In genomic region chr5:65348168-65348567, GRCm38 (mm10) we compare ENCODE assay signal across 10 mouse cellular contexts. TPM values are rescaled to one million over a fixed set of nuclear protein-coding genes. Genes with fewer than 3 reads are reported as not detected.
DNase-seq lines count a peak whose midpoint lies in the region; ATAC-seq lines count a peak whose summit lies in the region.
"Had no signal": no experiment of that assay in that cellular context is flagged by ENCODE, and none has a peak within 500 bp of the region (broad histone marks: within the 10 kb centered on the region; RNA-seq: fewer than 3 reads in every experiment).

Klb (plus strand) TSS chr5:65348314.

- no peak for DNase-seq in heart, adult 11 months
- DNase-seq in hindbrain, embryonic 10.5 days (ENCODE audit: low spot score), result peak; percentile 8
- no peak for DNase-seq in layer of hippocampus, adult 9-11 months
- no peak for DNase-seq in Muller cell, postnatal 12 days (ENCODE audit: inconsistent ontology term)
- DNase-seq: kidney, postnatal 25 days had no signal

- H3K9me3 ChIP-seq in heart, embryonic 11.5 days (replicated peaks; ENCODE audit: control insufficient read depth, low read length), result no peaks in the 10 kb centered on the region
- H3K9me3 ChIP-seq in hindbrain, embryonic 10.5 days, result no peaks in the 10 kb centered on the region
- no peaks in the 10 kb centered on the region for H3K9me3 ChIP-seq in liver, embryonic 15.5 days (replicated peaks)

- H3K27me3 ChIP-seq in heart, embryonic 11.5 days (ENCODE audit: control insufficient read depth, insufficient read depth, low read length), result no peaks in the 10 kb centered on the region
- no peaks in the 10 kb centered on the region for H3K27me3 ChIP-seq in hindbrain, embryonic 10.5 days (ENCODE audit: insufficient read depth, poor library complexity, severe bottlenecking)
- no peaks in the 10 kb centered on the region for H3K27me3 ChIP-seq in liver, embryonic 15.5 days

- peak within 1 kb of the TSS; percentile 31 for H3K9ac ChIP-seq in heart, embryonic 11.5 days (ENCODE audit: low read depth, low read length)
- no peak within 1 kb of the TSS for H3K9ac ChIP-seq in liver, embryonic 15.5 days

- no peak for ATAC-seq in heart, embryonic 11.5 days (replicated peaks; ENCODE audit: insufficient number of reproducible peaks, low FRiP score, low TSS enrichment)
- ATAC-seq in liver, embryonic 15.5 days (ENCODE audit: insufficient read depth), result peak; percentile 50; the same call in 1 of the 2 replicates
- ATAC-seq in monocyte, adult 5-6 weeks (replicated peaks; ENCODE audit: insufficient number of reproducible peaks, low FRiP score, low TSS enrichment, poor library complexity, severe bottlenecking), result no peak

- peak within 1 kb of the TSS; percentile 56 for H3K4me2 ChIP-seq in heart, embryonic 11.5 days
- H3K4me2 ChIP-seq in liver, embryonic 15.5 days, result no peak within 1 kb of the TSS

- no peak within 1 kb of the TSS for H3K4me3 ChIP-seq in heart, embryonic 11.5 days (ENCODE audit: low read depth, low read length)
- peak within 1 kb of the TSS; percentile 71 for H3K4me3 ChIP-seq in brown adipose tissue, adult 24 weeks (ENCODE audit: insufficient read depth, low read depth, low read length)
- H3K4me3 ChIP-seq in hindbrain, embryonic 10.5 days, result no peak within 1 kb of the TSS; the same call in 1 of the 2 replicates
- H3K4me3 ChIP-seq in liver, embryonic 15.5 days (replicated peaks), result peak within 1 kb of the TSS; percentile 46
- H3K4me3 ChIP-seq: myocyte had no signal

- 41% methylated on average over 15 of the region's 15 CpGs for WGBS in heart, embryonic 11.5 days (ENCODE audit: insufficient replicate concordance)
- WGBS in hindbrain, embryonic 10.5 days, result 52% methylated on average over 15 of the region's 15 CpGs
- WGBS in liver, embryonic 15.5 days (ENCODE audit: insufficient replicate concordance), result 66% methylated on average over 15 of the region's 15 CpGs

- no peak within 1 kb of the TSS for H3K27ac ChIP-seq in heart, embryonic 11.5 days (ENCODE audit: low read depth, low read length)
- H3K27ac ChIP-seq in brown adipose tissue, adult 24 weeks (replicated peaks; ENCODE audit: low read depth, low read length), result peak within 1 kb of the TSS; percentile 52
- no peak within 1 kb of the TSS for H3K27ac ChIP-seq in hindbrain, embryonic 10.5 days
- H3K27ac ChIP-seq in liver, embryonic 15.5 days (replicated peaks), result peak within 1 kb of the TSS; percentile 25; the same call in 1 of the 2 replicates

- H3K4me1 ChIP-seq in heart, embryonic 11.5 days (ENCODE audit: control insufficient read depth, insufficient read depth, low read length), result no peaks in the 10 kb centered on the region
- H3K4me1 ChIP-seq in brown adipose tissue, adult 24 weeks (ENCODE audit: control insufficient read depth, insufficient read depth, insufficient read length, low read length), result no peaks in the 10 kb centered on the region
- no peaks in the 10 kb centered on the region for H3K4me1 ChIP-seq in hindbrain, embryonic 10.5 days (replicated peaks)
- no peaks in the 10 kb centered on the region for H3K4me1 ChIP-seq in liver, embryonic 15.5 days (replicated peaks)

- H3K36me3 ChIP-seq in heart, embryonic 11.5 days (ENCODE audit: control insufficient read depth, insufficient read depth, low read length), result no peaks in the 10 kb centered on the region
- no peaks in the 10 kb centered on the region for H3K36me3 ChIP-seq in hindbrain, embryonic 10.5 days
- H3K36me3 ChIP-seq in liver, embryonic 15.5 days (replicated peaks), result no peaks in the 10 kb centered on the region

RNA-seq across cellular contexts. Expression of gene Klb, which starts in this region (rescaled TPM):
- polyA plus RNA-seq in heart, embryonic 11.5 days (2014; fragmentation: Nextera tagmentation; extraction: Ambion mirVana), result 0.07 and 0.29 TPM in 2 replicates
- polyA plus RNA-seq in brown adipose tissue, adult 24 weeks (2012; ENCODE audit: insufficient read depth, insufficient read length, missing spikeins), result 17.4 and 29.1 TPM in 2 replicates
- not detected in 2 replicates for polyA plus RNA-seq in hindbrain, embryonic 10.5 days (2016; fragmentation: Nextera tagmentation; extraction: Ambion mirVana)
- polyA plus RNA-seq in liver, embryonic 15.5 days (2015; fragmentation: Nextera tagmentation; extraction: Ambion mirVana), result 12.1 and 13.5 TPM in 2 replicates
- not detected in 3 replicates for total RNA-seq in monocyte, adult 5-6 weeks (2017)

Comparison
In these comparisons a context has a peak if more than half of its experiments do, and no peak if none do; other contexts are left out.
1. RNA of gene Klb (polyA plus RNA-seq): 17.4 to 29.1 TPM in brown adipose tissue, adult 24 weeks and 12.1 to 13.5 TPM in liver, embryonic 15.5 days; 0.07 to 0.29 TPM in heart, embryonic 11.5 days and not detected in hindbrain, embryonic 10.5 days; every median in the first group is over 10 times any median in the second.
2. Peak in DNase-seq in hindbrain, embryonic 10.5 days; RNA of the gene not detected or under 1 TPM.
3. H3K27ac ChIP-seq: peak in brown adipose tissue, adult 24 weeks (single experiment) and liver, embryonic 15.5 days (single experiment); none in heart, embryonic 11.5 days (single experiment) and hindbrain, embryonic 10.5 days (single experiment).
4. H3K4me3 ChIP-seq: peak in brown adipose tissue, adult 24 weeks (single experiment) and liver, embryonic 15.5 days (single experiment); none in heart, embryonic 11.5 days (single experiment) and hindbrain, embryonic 10.5 days (single experiment).